Mouse (Mus musculus): ENCODE measurements around the gene Apbb1ip. TPM values are rescaled to one million over a fixed set of nuclear protein-coding genes. Genes with fewer than 3 reads are reported as not detected.

The Apbb1ip gene
- 1 to 10 TPM; 6.7 to 7.3 TPM for total RNA-seq (2021)
- long read RNA-seq, experiment 1, partial matches to known transcripts, result 0 of 1 reads
- long read RNA-seq, experiment 1, other reads (novel, unspliced or antisense), result 0 of 1 reads
- long read RNA-seq, experiment 2, partial matches to known transcripts, result 0 of 1 reads
- long read RNA-seq, experiment 2, other reads (novel, unspliced or antisense), result 0 of 1 reads

GRCm38 (mm10) chr2:22773549-22774180 is at the start of gene Apbb1ip:
Gene Apbb1ip (plus strand): TSS chr2:22774094.
- no peak for DNase-seq (ENCODE audit: low spot score in 2 of 2)

GRCm38 (mm10) chr2:22727113-22727512 is 46.8 kb upstream of the Apbb1ip start:
- DNase-seq (ENCODE audit: low spot score in 2 of 2), result no peak

GRCm38 (mm10) chr2:22736134-22736533 is 37.8 kb upstream of the Apbb1ip start:
- DNase-seq (ENCODE audit: low spot score in 2 of 2), result no peak

GRCm38 (mm10) chr2:22739369-22739768 is 34.5 kb upstream of the Apbb1ip start:
- DNase-seq (ENCODE audit: low spot score in 2 of 2), result no peak

- DNase-seq (ENCODE audit: low spot score in 2 of 2), result no peak
Measured at GRCm38 (mm10) chr2:22740441-22740840, 33.5 kb upstream of the Apbb1ip start.

GRCm38 (mm10) chr2:22741222-22741621 is 32.7 kb upstream of the Apbb1ip start:
- no peak for DNase-seq (ENCODE audit: low spot score in 2 of 2)

- DNase-seq (ENCODE audit: low spot score in 2 of 2), result peak in 1 of 2 experiments; percentile 33
Measured at GRCm38 (mm10) chr2:22744121-22744761, 29.7 kb upstream of the Apbb1ip start.

GRCm38 (mm10) chr2:22744876-22745275 is 29.0 kb upstream of the Apbb1ip start:
- DNase-seq (ENCODE audit: low spot score in 2 of 2), result no peak

- no peak for DNase-seq (ENCODE audit: low spot score in 2 of 2)
Measured at GRCm38 (mm10) chr2:22746785-22747184, 27.1 kb upstream of the Apbb1ip start.

GRCm38 (mm10) chr2:22747941-22748340 is 26.0 kb upstream of the Apbb1ip start:
- DNase-seq (ENCODE audit: low spot score in 2 of 2), result no peak

GRCm38 (mm10) chr2:22749761-22750160 is 24.1 kb upstream of the Apbb1ip start:
- DNase-seq (ENCODE audit: low spot score in 2 of 2), result no peak

GRCm38 (mm10) chr2:22752492-22752891 is 21.4 kb upstream of the Apbb1ip start:
- no peak for DNase-seq (ENCODE audit: low spot score in 2 of 2)

- no peak for DNase-seq (ENCODE audit: low spot score in 2 of 2)
Measured at GRCm38 (mm10) chr2:22753461-22754075, 20.3 kb upstream of the Apbb1ip start.

- no peak for DNase-seq (ENCODE audit: low spot score in 2 of 2)
Measured at GRCm38 (mm10) chr2:22754222-22754824, 19.6 kb upstream of the Apbb1ip start.

- no peak for DNase-seq (ENCODE audit: low spot score in 2 of 2)
Measured at GRCm38 (mm10) chr2:22755561-22755960, 18.3 kb upstream of the Apbb1ip start.

GRCm38 (mm10) chr2:22758310-22758972 is 15.5 kb upstream of the Apbb1ip start:
- peak in 1 of 2 experiments; percentile 50 for DNase-seq (ENCODE audit: low spot score in 2 of 2)

- DNase-seq (ENCODE audit: low spot score in 2 of 2), result no peak
Measured at GRCm38 (mm10) chr2:22760452-22760851, 13.4 kb upstream of the Apbb1ip start.

- no peak for DNase-seq (ENCODE audit: low spot score in 2 of 2)
Measured at GRCm38 (mm10) chr2:22761103-22761521, 12.8 kb upstream of the Apbb1ip start.

- DNase-seq (ENCODE audit: low spot score in 2 of 2), result no peak
Measured at GRCm38 (mm10) chr2:22764774-22765387, 9.0 kb upstream of the Apbb1ip start.

- DNase-seq (ENCODE audit: low spot score in 2 of 2), result no peak
Measured at GRCm38 (mm10) chr2:22771311-22771710, 2.6 kb upstream of the Apbb1ip start.
